Mouse (Mus musculus): ENCODE measurements around the gene A730015C16Rik. TPM values are rescaled to one million over a fixed set of nuclear protein-coding genes. Genes with fewer than 3 reads are reported as not detected.

Gene A730015C16Rik
- polyA plus RNA-seq, 1 experiment: 0.17 TPM

DNA sequence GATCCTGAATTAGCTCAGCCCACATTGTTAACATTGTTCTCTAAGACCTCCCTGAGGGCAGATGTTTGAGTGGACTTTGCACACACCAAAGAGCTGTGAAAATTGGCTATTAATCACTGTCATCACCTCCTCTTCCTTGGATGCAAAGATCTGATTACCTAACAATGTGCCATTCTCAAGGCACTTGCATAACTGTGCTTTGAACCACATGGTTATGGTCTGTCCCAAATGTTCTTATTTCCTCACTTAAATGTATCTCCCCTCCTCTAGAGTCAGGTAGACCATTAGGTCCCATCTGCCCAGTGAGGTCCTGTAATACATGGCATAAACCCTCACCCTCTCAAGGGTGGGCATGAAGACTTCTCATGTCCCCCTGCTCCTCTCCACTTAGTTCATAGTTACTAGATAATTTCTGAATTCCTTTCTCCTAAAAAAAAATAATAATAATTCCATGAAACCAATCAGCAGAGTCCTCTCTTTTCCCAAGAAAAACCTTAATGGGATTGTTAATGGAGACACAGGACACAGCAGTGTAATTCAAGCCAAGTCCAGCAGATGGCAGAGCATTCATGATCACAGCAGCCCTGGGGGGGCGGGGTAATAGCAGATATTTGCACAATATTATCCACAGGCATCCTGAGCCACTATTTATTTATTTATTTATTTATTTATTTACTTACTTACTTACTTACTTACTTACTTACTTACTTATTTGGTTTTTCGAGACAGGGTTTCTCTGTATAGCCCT lies 50.2 kb downstream of the A730015C16Rik start:
- Histone ChIP-seq H3K27me3 (ENCODE audit: control insufficient read depth, insufficient read depth, insufficient read length) (no peaks in the 10 kb centered on the region), H3K4me3 (no peak overlapping the region), H3K79me2 (ENCODE audit: control insufficient read depth, insufficient read depth) (no peaks in the 10 kb centered on the region), H3K4me2 (ENCODE audit: low read depth) (no peak overlapping the region), H3ac (ENCODE audit: control insufficient read depth, insufficient read length) (no peak overlapping the region), H3K36me3 (ENCODE audit: control insufficient read depth, insufficient read depth) (no peaks in the 10 kb centered on the region)
- TF ChIP-seq E2F4 (IDR thresholded peaks at IDR 0.05; ENCODE audit: insufficient read depth) (no peak), POLR2AphosphoS2 (IDR thresholded peaks at IDR 0.05; ENCODE audit: insufficient read length, low read depth) (no peak), POLR2A (IDR thresholded peaks at IDR 0.05; ENCODE audit: insufficient read length, low read depth) (no peak), CEBPB (IDR thresholded peaks at IDR 0.05; ENCODE audit: insufficient read depth, poor library complexity, severe bottlenecking) (no peak), MYOD1 (IDR thresholded peaks at IDR 0.05; ENCODE audit: control insufficient read depth in 1 of 3, insufficient read length in 2 of 3, low read depth in 2 of 3) (no peak), REST (IDR thresholded peaks at IDR 0.05; ENCODE audit: insufficient read depth, insufficient read length) (no peak), SRF (IDR thresholded peaks at IDR 0.05; ENCODE audit: control insufficient read depth, insufficient read length, low read depth) (no peak), USF1 (IDR thresholded peaks at IDR 0.05; ENCODE audit: low read depth) (no peak)

Other genes starting within 250 kb of the A730015C16Rik start
- gene Cc2d1b, start 228.7 kb downstream of the A730015C16Rik start, polyA plus RNA-seq (2012; fragmentation: generic; extraction: Trizol): 19.7 TPM
- 0.06 TPM for gene 3110021N24Rik, start 129.0 kb downstream of the A730015C16Rik start, polyA plus RNA-seq (2012; fragmentation: generic; extraction: Trizol)
- 8.2 TPM for gene Zfyve9, start 67.8 kb downstream of the A730015C16Rik start, polyA plus RNA-seq (2012; fragmentation: generic; extraction: Trizol)
- gene Btf3l4, start 15.0 kb downstream of the A730015C16Rik start, polyA plus RNA-seq (2012; fragmentation: generic; extraction: Trizol): 64.3 TPM
- 46.4 TPM for gene Txndc12, start 14.0 kb downstream of the A730015C16Rik start, polyA plus RNA-seq (2012; fragmentation: generic; extraction: Trizol)
- gene Kti12, start 834 bp downstream of the A730015C16Rik start, polyA plus RNA-seq (2012; fragmentation: generic; extraction: Trizol): 30.7 TPM
- gene Rab3b, start 30.4 kb upstream of the A730015C16Rik start, polyA plus RNA-seq (2012; fragmentation: generic; extraction: Trizol): 0.23 TPM
- gene Nrd1, start 152.0 kb upstream of the A730015C16Rik start, polyA plus RNA-seq (2012; fragmentation: generic; extraction: Trizol): 55.8 TPM